Mouse (Mus musculus) bone marrow macrophage, adult 2 months (primary cell): ENCODE data around the gene Armc9.

Experiments used
- CTCF ChIP-seq: IDR thresholded peaks from 2 replicates; pipeline ENCODE4 v1.5.1; 2012; ENCODE audit warnings: low read depth, mild to moderate bottlenecking, low read length, moderate library complexity
- POLR2A ChIP-seq: IDR thresholded peaks from 2 replicates; pipeline ENCODE4 v1.6.1; 2012; ENCODE audit warnings: mild to moderate bottlenecking, low read depth, low read length, borderline replicate concordance

DNA sequence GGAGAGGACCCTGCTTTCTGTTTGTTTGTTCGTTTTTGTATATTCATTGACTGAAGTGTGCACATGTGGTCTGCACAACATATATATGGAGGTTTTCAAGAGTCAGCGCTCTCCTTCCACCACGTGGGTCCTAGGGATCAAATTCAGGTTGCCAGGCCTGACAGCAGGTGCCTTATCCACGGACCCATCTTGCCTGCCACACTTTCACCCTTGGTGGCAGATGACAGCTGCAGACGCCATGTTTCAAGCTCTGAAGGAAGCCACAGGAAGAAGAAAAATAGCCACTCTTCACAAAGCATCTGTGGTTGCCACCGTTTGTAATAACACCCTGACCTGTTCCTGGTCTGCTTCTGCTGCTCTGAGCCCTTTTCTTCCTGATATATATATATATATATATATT is 130.7 kb downstream of the Armc9 start:
- no peak for TF ChIP-seq CTCF
- TF ChIP-seq POLR2A, result no peak
